Mouse (Mus musculus): ENCODE results near the gene Camta2. TPM values are rescaled to one million over a fixed set of nuclear protein-coding genes. Genes with fewer than 3 reads are reported as not detected.

The Camta2 gene
- polyA plus RNA-seq, 1 experiment from 2014 or later, result 3.3 TPM

DNA sequence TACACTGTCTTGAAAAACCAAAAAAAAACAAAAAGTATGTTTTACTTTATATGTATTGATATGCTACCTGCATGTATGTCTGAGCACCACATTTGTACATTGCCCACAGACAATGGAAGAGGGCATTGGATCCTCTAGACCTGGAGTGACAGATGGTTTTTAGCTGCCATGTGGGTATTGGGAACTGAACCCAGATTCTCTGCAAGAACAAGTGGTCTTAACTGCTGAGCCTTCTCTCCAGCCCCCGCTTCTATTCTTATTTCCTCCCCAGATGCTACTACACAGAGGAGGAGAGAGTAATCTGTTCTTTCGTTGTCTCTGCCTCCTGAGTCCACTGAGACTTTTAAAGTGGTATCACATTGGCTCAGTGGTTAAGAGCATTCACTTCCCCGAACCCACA is 5.6 kb upstream of the Camta2 start:
- no peaks in the 10 kb centered on the region for H3K9me3 ChIP-seq (replicated peaks)
- no peaks in the 10 kb centered on the region for H3K36me3 ChIP-seq (replicated peaks)

DNA sequence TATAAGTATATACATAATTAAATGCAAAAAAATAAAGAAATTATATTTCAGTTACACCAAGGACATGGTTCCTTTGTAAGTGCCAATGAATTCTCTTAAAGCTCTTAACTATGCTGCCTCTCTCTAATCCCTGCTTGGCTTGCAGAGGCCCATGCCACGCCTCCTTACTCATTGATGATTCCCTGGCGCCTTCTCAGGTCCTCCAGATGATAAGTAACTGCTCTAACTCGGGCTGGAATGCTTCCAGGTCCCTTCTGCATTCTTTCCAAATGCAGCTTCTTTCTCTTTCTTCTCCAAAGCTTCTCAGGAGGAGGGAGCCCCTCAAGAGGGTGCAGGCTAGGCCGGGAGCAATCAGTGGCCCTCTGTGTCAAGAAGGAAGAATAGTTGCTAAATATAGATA is 1.7 kb upstream of the Camta2 start:
- Histone ChIP-seq H3K9ac (no peak overlapping the region), H3K27me3 (0 out of 2 replicates have a peak, but pooled peaks cover 13% of the 10 kb centered on the region), H3K4me2 (no peak overlapping the region), H3K4me1 (replicated peaks) (peaks cover 27% of the 10 kb centered on the region), H3K4me3 (replicated peaks) (no peak overlapping the region), H3K36me3 (replicated peaks) (no peaks in the 10 kb centered on the region), H3K9me3 (replicated peaks) (no peaks in the 10 kb centered on the region), H3K27ac (replicated peaks) (no peak overlapping the region)
- 49% methylated on average over 4 of the region's 4 CpGs for WGBS (ENCODE audit: insufficient replicate concordance)
- no peak for ATAC-seq (ENCODE audit: insufficient read depth)

More for the DNA sequence above, 5.6 kb upstream of the Camta2 start:
- Histone ChIP-seq H3K4me2 (no peak overlapping the region), H3K27ac (replicated peaks) (no peak overlapping the region), H3K4me3 (replicated peaks) (no peak overlapping the region), H3K9ac (no peak overlapping the region), H3K4me1 (replicated peaks) (0 out of 2 replicates have a peak, but pooled peaks cover 5% of the 10 kb centered on the region), H3K27me3 (peaks cover 35% of the 10 kb centered on the region)
- WGBS (ENCODE audit: insufficient replicate concordance), result 43% methylated on average over 3 of the region's 3 CpGs
- no peak for ATAC-seq (ENCODE audit: insufficient read depth)

DNA sequence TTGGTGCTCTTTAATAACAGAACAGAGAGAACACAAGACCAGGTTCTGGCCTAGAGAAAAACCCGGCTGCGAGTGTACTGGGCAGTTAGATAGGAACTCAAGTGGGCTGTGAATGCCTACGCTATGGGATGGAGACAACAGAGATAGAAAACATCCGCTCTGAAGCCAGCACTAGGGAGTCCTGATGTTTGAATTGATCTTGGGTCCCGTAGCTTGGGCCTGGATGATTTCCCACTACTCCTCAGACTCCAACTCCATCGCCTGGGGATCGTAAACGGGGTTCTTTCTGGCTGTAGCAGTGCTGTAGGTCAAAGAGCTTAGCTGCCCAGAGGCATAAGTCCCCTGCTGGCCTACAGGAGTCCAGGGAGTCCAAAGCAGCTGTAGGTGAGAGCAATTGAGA is 467 bp upstream of the Camta2 start:
- H3K36me3 ChIP-seq (replicated peaks), result 0 out of 2 replicates have a peak, but pooled peaks cover 1% of the 10 kb centered on the region
- H3K27me3 ChIP-seq, result 0 out of 2 replicates have a peak, but pooled peaks cover 13% of the 10 kb centered on the region
- WGBS (ENCODE audit: insufficient replicate concordance), result 30% methylated on average over 8 of the region's 8 CpGs
- peak overlapping the region; percentile 89 for H3K4me2 ChIP-seq
- H3K4me3 ChIP-seq (replicated peaks), result peak overlapping the region; percentile 74
- ATAC-seq (ENCODE audit: insufficient read depth), result no peak
- H3K4me1 ChIP-seq (replicated peaks), result peaks cover 27% of the 10 kb centered on the region
- H3K9ac ChIP-seq, result peak overlapping the region; percentile 76; the same call in 1 of the 2 replicates
- no peaks in the 10 kb centered on the region for H3K9me3 ChIP-seq (replicated peaks)
- H3K27ac ChIP-seq (replicated peaks), result peak overlapping the region; percentile 76

- 1% methylated on average over 16 of the region's 16 CpGs for WGBS (ENCODE audit: insufficient replicate concordance)
Observed at GRCm38 (mm10) chr11:70686901-70687566, 871 bp downstream of the Camta2 start.

GRCm38 (mm10) chr11:70683640-70684039 is 4.3 kb downstream of the Camta2 start:
- Histone ChIP-seq H3K27me3 (no peaks in the 10 kb centered on the region), H3K4me3 (replicated peaks) (no peak overlapping the region), H3K9ac (no peak overlapping the region), H3K4me1 (replicated peaks) (peaks cover 47% of the 10 kb centered on the region), H3K9me3 (replicated peaks) (no peaks in the 10 kb centered on the region), H3K4me2 (no peak overlapping the region), H3K27ac (replicated peaks) (no peak overlapping the region), H3K36me3 (replicated peaks) (peaks cover 19% of the 10 kb centered on the region)
- 62% methylated on average over 5 of the region's 5 CpGs for WGBS (ENCODE audit: insufficient replicate concordance)
- ATAC-seq (ENCODE audit: insufficient read depth), result no peak

More at GRCm38 (mm10) chr11:70686901-70687566, 871 bp downstream of the Camta2 start:
- Histone ChIP-seq H3K4me3 (replicated peaks) (peak overlapping the region; percentile 74), H3K27me3 (0 out of 2 replicates have a peak, but pooled peaks cover 7% of the 10 kb centered on the region), H3K9ac (peak overlapping the region; percentile 76), H3K4me2 (peak overlapping the region; percentile 89), H3K27ac (replicated peaks) (peak overlapping the region; percentile 76), H3K4me1 (replicated peaks) (peaks cover 36% of the 10 kb centered on the region), H3K36me3 (replicated peaks) (peaks cover 10% of the 10 kb centered on the region), H3K9me3 (replicated peaks) (no peaks in the 10 kb centered on the region)
- no peak for ATAC-seq (ENCODE audit: insufficient read depth)

DNA sequence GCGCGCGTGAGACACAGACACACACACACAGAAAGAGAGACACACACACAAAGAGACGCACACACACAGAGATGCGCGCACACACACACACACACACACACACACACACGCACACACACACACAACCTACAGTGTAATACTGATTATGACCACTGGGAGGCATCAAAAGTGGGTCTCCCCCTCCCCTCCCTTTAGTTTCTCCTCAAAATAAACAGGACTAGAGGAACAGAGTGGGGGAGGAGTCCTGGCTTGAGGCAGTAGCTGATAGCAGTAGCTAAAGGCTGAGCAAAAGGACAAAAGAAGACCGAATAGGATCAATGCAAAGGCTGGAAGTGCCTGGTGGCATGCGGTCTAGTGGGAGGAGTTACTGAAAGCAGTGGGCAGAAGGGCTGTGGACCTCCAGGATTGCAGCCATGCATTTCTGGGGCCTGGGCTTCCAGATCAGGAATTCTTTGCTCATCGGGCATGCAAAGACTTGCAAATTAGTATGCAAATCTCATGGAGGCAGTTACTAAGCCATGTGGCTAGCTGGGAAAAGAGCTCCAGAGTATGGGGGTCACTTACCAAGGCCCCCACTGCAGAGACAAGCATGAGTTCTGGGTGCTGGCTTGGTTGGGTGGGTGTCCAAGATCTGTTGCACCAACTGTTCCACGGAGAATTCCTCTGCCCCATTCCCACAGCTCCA is 5.9 kb downstream of the Camta2 start:
- H3K9me3 ChIP-seq (replicated peaks), result no peaks in the 10 kb centered on the region
- H3K4me2 ChIP-seq, result no peak overlapping the region
- 54% methylated on average over 11 of the region's 11 CpGs for WGBS (ENCODE audit: insufficient replicate concordance)
- ATAC-seq (ENCODE audit: insufficient read depth), result no peak
- peaks cover 34% of the 10 kb centered on the region for H3K4me1 ChIP-seq (replicated peaks)
- no peak overlapping the region for H3K4me3 ChIP-seq (replicated peaks)
- H3K36me3 ChIP-seq (replicated peaks), result peaks cover 19% of the 10 kb centered on the region
- no peak overlapping the region for H3K9ac ChIP-seq
- H3K27me3 ChIP-seq, result no peaks in the 10 kb centered on the region
- H3K27ac ChIP-seq (replicated peaks), result no peak overlapping the region

GRCm38 (mm10) chr11:70681170-70681569 is 6.7 kb downstream of the Camta2 start:
- H3K27me3 ChIP-seq, result no peaks in the 10 kb centered on the region
- peaks cover 27% of the 10 kb centered on the region for H3K36me3 ChIP-seq (replicated peaks)
- H3K9ac ChIP-seq, result no peak overlapping the region
- no peak for ATAC-seq (ENCODE audit: insufficient read depth)
- no peak overlapping the region for H3K27ac ChIP-seq (replicated peaks)
- H3K4me3 ChIP-seq (replicated peaks), result no peak overlapping the region
- H3K4me1 ChIP-seq (replicated peaks), result peaks cover 26% of the 10 kb centered on the region
- WGBS (ENCODE audit: insufficient replicate concordance), result 75% methylated on average over 12 of the region's 12 CpGs
- H3K9me3 ChIP-seq (replicated peaks), result no peaks in the 10 kb centered on the region
- no peak overlapping the region for H3K4me2 ChIP-seq

DNA sequence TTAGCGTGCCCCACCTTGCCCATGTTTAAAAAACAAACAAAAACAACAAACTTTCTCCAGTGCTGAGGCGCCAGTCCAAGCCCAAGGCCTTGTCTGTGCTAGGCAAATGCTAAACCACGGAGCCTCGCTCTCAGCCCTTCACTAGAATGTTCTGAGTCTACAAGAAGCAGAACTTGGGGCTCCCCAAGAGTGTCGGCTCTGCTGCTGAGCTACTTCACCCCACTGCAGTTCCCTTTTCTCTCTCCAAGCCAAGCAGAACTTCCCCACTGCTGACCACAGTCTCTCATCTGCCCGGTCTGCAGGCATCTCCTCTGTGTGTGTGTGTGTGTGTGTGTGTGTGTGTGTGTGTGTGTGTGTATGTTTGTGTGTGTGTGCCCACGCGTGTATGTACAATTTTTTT is 8.0 kb downstream of the Camta2 start:
- Histone ChIP-seq H3K27ac (replicated peaks) (peak overlapping the region; percentile 14; the same call in 1 of the 2 replicates), H3K4me2 (no peak overlapping the region), H3K36me3 (replicated peaks) (peaks cover 30% of the 10 kb centered on the region), H3K4me1 (replicated peaks) (peaks cover 26% of the 10 kb centered on the region), H3K9ac (no peak overlapping the region), H3K27me3 (no peaks in the 10 kb centered on the region), H3K9me3 (replicated peaks) (no peaks in the 10 kb centered on the region), H3K4me3 (replicated peaks) (no peak overlapping the region)
- 35% methylated on average over 8 of the region's 8 CpGs for WGBS (ENCODE audit: insufficient replicate concordance)
- ATAC-seq (ENCODE audit: insufficient read depth), result no peak

- peaks cover 26% of the 10 kb centered on the region for H3K4me1 ChIP-seq (replicated peaks)
- peak overlapping the region; percentile 64; the same call in 1 of the 2 replicates for H3K27ac ChIP-seq (replicated peaks)
- no peak overlapping the region for H3K4me2 ChIP-seq
- no peak overlapping the region for H3K4me3 ChIP-seq (replicated peaks)
- H3K9me3 ChIP-seq (replicated peaks), result no peaks in the 10 kb centered on the region
- ATAC-seq (ENCODE audit: insufficient read depth), result no peak
- no peak overlapping the region for H3K9ac ChIP-seq
- peaks cover 30% of the 10 kb centered on the region for H3K36me3 ChIP-seq (replicated peaks)
- 81% methylated on average over 8 of the region's 8 CpGs for WGBS (ENCODE audit: insufficient replicate concordance)
- H3K27me3 ChIP-seq, result no peaks in the 10 kb centered on the region
Observed at GRCm38 (mm10) chr11:70679361-70679760, 8.5 kb downstream of the Camta2 start.

DNA sequence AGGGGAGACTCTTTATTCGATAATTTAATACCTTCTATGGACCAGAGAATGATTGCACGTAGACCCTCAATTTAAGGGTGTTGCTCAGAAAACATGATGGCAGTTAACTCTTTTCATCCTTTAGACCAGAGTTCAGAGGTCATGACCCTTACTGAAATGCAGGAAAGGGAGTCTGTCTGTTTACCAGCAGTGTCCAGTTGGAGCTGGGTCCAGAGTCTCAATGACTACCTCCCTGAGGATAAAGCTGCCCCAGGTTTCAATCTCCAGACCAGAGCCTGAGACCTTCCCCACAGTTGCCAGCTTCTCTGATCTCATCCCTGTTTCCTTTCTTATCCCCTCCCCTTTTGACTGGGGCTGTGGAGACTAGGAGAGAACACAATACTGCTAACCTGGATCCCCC is 9.3 kb downstream of the Camta2 start:
- Histone ChIP-seq H3K4me3 (replicated peaks) (no peak overlapping the region), H3K27ac (replicated peaks) (peak overlapping the region; percentile 73), H3K9ac (no peak overlapping the region), H3K36me3 (replicated peaks) (peaks cover 36% of the 10 kb centered on the region), H3K4me2 (no peak overlapping the region), H3K4me1 (replicated peaks) (peaks cover 26% of the 10 kb centered on the region), H3K9me3 (replicated peaks) (no peaks in the 10 kb centered on the region), H3K27me3 (no peaks in the 10 kb centered on the region)
- peak; percentile 54 for ATAC-seq (ENCODE audit: insufficient read depth)
- 73% methylated on average over 2 of the region's 2 CpGs for WGBS (ENCODE audit: insufficient replicate concordance)

DNA sequence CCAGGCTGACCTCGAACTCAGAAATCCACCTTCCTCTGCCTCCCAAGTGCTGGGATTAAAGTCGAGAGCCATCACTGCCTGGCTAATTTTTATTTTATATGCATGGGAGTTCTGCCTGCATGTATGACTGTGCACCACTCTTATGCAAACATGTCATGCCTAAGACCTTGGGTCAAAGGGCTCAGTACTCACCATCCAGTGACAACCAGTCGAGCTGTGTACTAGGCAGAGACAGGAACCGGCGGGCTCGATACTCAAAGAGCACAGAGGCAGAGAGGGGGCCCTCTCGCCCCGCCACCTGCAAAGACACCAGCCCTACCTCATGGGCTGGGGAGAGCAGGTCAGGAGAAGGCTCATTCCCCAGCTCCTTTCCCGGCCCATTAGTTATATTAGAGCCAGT is 9.8 kb downstream of the Camta2 start:
- Histone ChIP-seq H3K27ac (replicated peaks) (peak overlapping the region; percentile 73), H3K36me3 (replicated peaks) (peaks cover 32% of the 10 kb centered on the region), H3K4me1 (replicated peaks) (peaks cover 26% of the 10 kb centered on the region), H3K4me2 (no peak overlapping the region), H3K9ac (no peak overlapping the region), H3K9me3 (replicated peaks) (no peaks in the 10 kb centered on the region), H3K4me3 (replicated peaks) (no peak overlapping the region), H3K27me3 (no peaks in the 10 kb centered on the region)
- peak; percentile 61 for ATAC-seq (ENCODE audit: insufficient read depth)
- 61% methylated on average over 9 of the region's 9 CpGs for WGBS (ENCODE audit: insufficient replicate concordance)
